Mouse (Mus musculus): ENCODE measurements at regions not wholly inside any gene's neighbourhood (a gene's known extent, or its start where the extent isn't known, plus 50 kb on each side); places are given as distances from the start of the nearest gene placed in this dataset.
A peak's percentile ranks its signal among the peaks of the same experiment; 100 is the strongest.

GRCm38 (mm10) chr11:48605223-48605824 lies 194.8 kb upstream of the Rack1 start:
- H3K27ac ChIP-seq (ENCODE audit: control insufficient read depth, insufficient read depth, low read depth, low read length, poor library complexity): no peak overlapping the region
- H3K4me1 ChIP-seq (ENCODE audit: control insufficient read depth, insufficient read depth, low read length): no peaks in the 10 kb centered on the region
- TF ChIP-seq POLR2A (IDR thresholded peaks at IDR 0.05; ENCODE audit: borderline replicate concordance, control insufficient read depth, low read depth, low read length): no peak
- TF ChIP-seq CTCF (IDR thresholded peaks at IDR 0.05; ENCODE audit: control insufficient read depth, insufficient read depth, low read length): no peak
- H3K4me3 ChIP-seq (replicated peaks; ENCODE audit: control insufficient read depth, low read depth, low read length): no peak overlapping the region
- 61% methylated on average over 5 of the region's 5 CpGs for WGBS

GRCm38 (mm10) chr11:48601096-48601495 lies 199.0 kb upstream of the Rack1 start:
- 53% methylated on average over 1 of the region's 1 CpGs for WGBS
- Histone ChIP-seq H3K27ac (ENCODE audit: control insufficient read depth, insufficient read depth, low read depth, low read length, poor library complexity) (no peak overlapping the region), H3K4me3 (replicated peaks; ENCODE audit: control insufficient read depth, low read depth, low read length) (no peak overlapping the region), H3K4me1 (ENCODE audit: control insufficient read depth, insufficient read depth, low read length) (no peaks in the 10 kb centered on the region)
- TF ChIP-seq POLR2A (IDR thresholded peaks at IDR 0.05; ENCODE audit: borderline replicate concordance, control insufficient read depth, low read depth, low read length): no peak
- TF ChIP-seq CTCF (IDR thresholded peaks at IDR 0.05; ENCODE audit: control insufficient read depth, insufficient read depth, low read length): no peak

GRCm38 (mm10) chr11:48599573-48600127 lies 200.5 kb upstream of the Rack1 start:
- H3K4me3 ChIP-seq (replicated peaks; ENCODE audit: control insufficient read depth, low read depth, low read length): no peak overlapping the region
- no peak overlapping the region for H3K27ac ChIP-seq (ENCODE audit: control insufficient read depth, insufficient read depth, low read depth, low read length, poor library complexity)
- no peaks in the 10 kb centered on the region for H3K4me1 ChIP-seq (ENCODE audit: control insufficient read depth, insufficient read depth, low read length)
- 53% methylated on average over 5 of the region's 5 CpGs for WGBS
- TF ChIP-seq POLR2A (IDR thresholded peaks at IDR 0.05; ENCODE audit: borderline replicate concordance, control insufficient read depth, low read depth, low read length): no peak
- TF ChIP-seq CTCF (IDR thresholded peaks at IDR 0.05; ENCODE audit: control insufficient read depth, insufficient read depth, low read length): no peak

GRCm38 (mm10) chr11:48599033-48599432 lies 201.1 kb upstream of the Rack1 start:
- Histone ChIP-seq H3K4me1 (ENCODE audit: control insufficient read depth, insufficient read depth, low read length) (no peaks in the 10 kb centered on the region), H3K27ac (ENCODE audit: control insufficient read depth, insufficient read depth, low read depth, low read length, poor library complexity) (no peak overlapping the region), H3K4me3 (replicated peaks; ENCODE audit: control insufficient read depth, low read depth, low read length) (no peak overlapping the region)
- TF ChIP-seq CTCF (IDR thresholded peaks at IDR 0.05; ENCODE audit: control insufficient read depth, insufficient read depth, low read length) (no peak), POLR2A (IDR thresholded peaks at IDR 0.05; ENCODE audit: borderline replicate concordance, control insufficient read depth, low read depth, low read length) (no peak)

GRCm38 (mm10) chr11:48594429-48594828 lies 205.7 kb upstream of the Rack1 start:
- WGBS: 46% methylated on average over 5 of the region's 5 CpGs
- Histone ChIP-seq H3K27ac (ENCODE audit: control insufficient read depth, insufficient read depth, low read depth, low read length, poor library complexity) (no peak overlapping the region), H3K4me3 (replicated peaks; ENCODE audit: control insufficient read depth, low read depth, low read length) (no peak overlapping the region), H3K4me1 (ENCODE audit: control insufficient read depth, insufficient read depth, low read length) (no peaks in the 10 kb centered on the region)
- no peak for TF ChIP-seq CTCF (IDR thresholded peaks at IDR 0.05; ENCODE audit: control insufficient read depth, insufficient read depth, low read length)
- no peak for TF ChIP-seq POLR2A (IDR thresholded peaks at IDR 0.05; ENCODE audit: borderline replicate concordance, control insufficient read depth, low read depth, low read length)

- WGBS: 21% methylated on average over 9 of the region's 9 CpGs
- TF ChIP-seq POLR2A (IDR thresholded peaks at IDR 0.05; ENCODE audit: borderline replicate concordance, control insufficient read depth, low read depth, low read length) (no peak), CTCF (IDR thresholded peaks at IDR 0.05; ENCODE audit: control insufficient read depth, insufficient read depth, low read length) (peak; percentile 44)
- Histone ChIP-seq H3K27ac (ENCODE audit: control insufficient read depth, insufficient read depth, low read depth, low read length, poor library complexity) (no peak overlapping the region), H3K4me1 (ENCODE audit: control insufficient read depth, insufficient read depth, low read length) (no peaks in the 10 kb centered on the region), H3K4me3 (replicated peaks; ENCODE audit: control insufficient read depth, low read depth, low read length) (no peak overlapping the region)
Observed at GRCm38 (mm10) chr11:48588833-48589649, 211.1 kb upstream of the Rack1 start.

GRCm38 (mm10) chr11:48568769-48569168 lies 231.4 kb upstream of the Rack1 start:
- 83% methylated on average over 3 of the region's 3 CpGs for WGBS
- Histone ChIP-seq H3K27ac (ENCODE audit: control insufficient read depth, insufficient read depth, low read depth, low read length, poor library complexity) (no peak overlapping the region), H3K4me1 (ENCODE audit: control insufficient read depth, insufficient read depth, low read length) (no peaks in the 10 kb centered on the region), H3K4me3 (replicated peaks; ENCODE audit: control insufficient read depth, low read depth, low read length) (no peak overlapping the region)
- TF ChIP-seq CTCF (IDR thresholded peaks at IDR 0.05; ENCODE audit: control insufficient read depth, insufficient read depth, low read length) (no peak), POLR2A (IDR thresholded peaks at IDR 0.05; ENCODE audit: borderline replicate concordance, control insufficient read depth, low read depth, low read length) (no peak)
